In genomic region chr6:18446917-18447316, GRCm38 (mm10) we compare ENCODE assay signal across 13 mouse cellular contexts.
A peak's percentile ranks its signal among the peaks of the same experiment; 100 is the strongest.
DNase-seq lines count a peak whose midpoint lies in the region; ATAC-seq and TF ChIP-seq lines count a peak whose summit lies in the region.
"Had no signal": no experiment of that assay in that cellular context is flagged by ENCODE, and none has a peak within 500 bp of the region (broad histone marks: within the 10 kb centered on the region; RNA-seq: fewer than 3 reads in every experiment).

No protein-coding gene starts in this region.

- peaks cover 12% of the 10 kb centered on the region for H3K4me1 ChIP-seq in forebrain, embryonic 12.5 days
- peaks cover 7% of the 10 kb centered on the region for H3K4me1 ChIP-seq in forebrain, postnatal 0 days (ENCODE audit: insufficient read depth)
- peaks cover 14% of the 10 kb centered on the region for H3K4me1 ChIP-seq in limb, embryonic 10.5 days
- peaks cover 13% of the 10 kb centered on the region for H3K4me1 ChIP-seq in neural tube, embryonic 12.5 days

- H3K27me3 ChIP-seq in forebrain, embryonic 12.5 days, result no peaks in the 10 kb centered on the region
- no peaks in the 10 kb centered on the region for H3K27me3 ChIP-seq in forebrain, postnatal 0 days (ENCODE audit: insufficient read depth, low read length)
- H3K27me3 ChIP-seq in limb, embryonic 10.5 days (ENCODE audit: low read depth, poor library complexity, severe bottlenecking), result no peaks in the 10 kb centered on the region
- H3K27me3 ChIP-seq in neural tube, embryonic 12.5 days (replicated peaks), result no peaks in the 10 kb centered on the region

- H3K36me3 ChIP-seq in forebrain, embryonic 12.5 days (replicated peaks), result no peaks in the 10 kb centered on the region
- no peaks in the 10 kb centered on the region for H3K36me3 ChIP-seq in forebrain, postnatal 0 days (ENCODE audit: insufficient read depth)
- H3K36me3 ChIP-seq in limb, embryonic 10.5 days, result no peaks in the 10 kb centered on the region
- H3K36me3 ChIP-seq in neural tube, embryonic 12.5 days, result no peaks in the 10 kb centered on the region
- H3K36me3 ChIP-seq: G1E had no signal

- ATAC-seq in forebrain, embryonic 12.5 days (ENCODE audit: low FRiP score), result peak; percentile 52; the same call in 1 of the 2 replicates
- peak; percentile 35 for ATAC-seq in forebrain, postnatal 0 days
- ATAC-seq in neural tube, embryonic 12.5 days (ENCODE audit: low FRiP score, low read depth), result peak; percentile 35; the same call in 1 of the 2 replicates
- ATAC-seq: liver, postnatal 0 days had no signal

- peak overlapping the region; percentile 66; the same call in 1 of the 2 replicates for H3K27ac ChIP-seq in forebrain, embryonic 12.5 days
- H3K27ac ChIP-seq in forebrain, postnatal 0 days (ENCODE audit: low read depth, low read length), result peak overlapping the region; percentile 79
- H3K27ac ChIP-seq in limb, embryonic 10.5 days, result 0 out of 2 replicates have a peak overlapping the region, but pooled peaks have one; percentile 46
- no peak overlapping the region for H3K27ac ChIP-seq in neural tube, embryonic 12.5 days

- WGBS in forebrain, embryonic 12.5 days, result 26% methylated on average over 7 of the region's 7 CpGs
- WGBS in forebrain, postnatal 0 days, result 18% methylated on average over 7 of the region's 7 CpGs
- 78% methylated on average over 7 of the region's 7 CpGs for WGBS in limb, embryonic 10.5 days
- WGBS in neural tube, embryonic 12.5 days, result 30% methylated on average over 7 of the region's 7 CpGs

- TF ChIP-seq CTCF in forebrain, postnatal 0 days (IDR thresholded peaks at IDR 0.05; ENCODE audit: low read depth), result no peak

- no peaks in the 10 kb centered on the region for H3K9me3 ChIP-seq in forebrain, embryonic 12.5 days
- H3K9me3 ChIP-seq in forebrain, postnatal 0 days (ENCODE audit: low read length), result no peaks in the 10 kb centered on the region
- H3K9me3 ChIP-seq in limb, embryonic 10.5 days (replicated peaks), result no peaks in the 10 kb centered on the region
- no peaks in the 10 kb centered on the region for H3K9me3 ChIP-seq in neural tube, embryonic 12.5 days
- H3K9me3 ChIP-seq: G1E had no signal

- H3K9ac ChIP-seq in forebrain, embryonic 12.5 days, result no peak overlapping the region
- no peak overlapping the region for H3K9ac ChIP-seq in forebrain, postnatal 0 days
- no peak overlapping the region for H3K9ac ChIP-seq in neural tube, embryonic 12.5 days
- H3K9ac ChIP-seq: liver, postnatal 0 days had no signal

- DNase-seq in forebrain, postnatal 0 days, result peak; percentile 50
- DNase-seq in limb, embryonic 10.5 days (ENCODE audit: low spot score), result no peak
- no peak for DNase-seq in gastrocnemius, adult 8-10 months (ENCODE audit: low spot score in 2 of 2)
- no peak for DNase-seq in spleen, adult 18-20 months
- DNase-seq in cerebellum, adult 8-10 months, result no peak
- DNase-seq: adrenal gland, adult 8-10 months; cerebellum, adult 9-11 months; kidney, adult 8-10 months; liver, postnatal 0 days; right cerebral cortex, postnatal 14 days had no signal

- H3K4me3 ChIP-seq in forebrain, embryonic 12.5 days (replicated peaks), result no peak overlapping the region
- no peak overlapping the region for H3K4me3 ChIP-seq in forebrain, postnatal 0 days (ENCODE audit: low read depth, low read length)
- no peak overlapping the region for H3K4me3 ChIP-seq in limb, embryonic 10.5 days
- no peak overlapping the region for H3K4me3 ChIP-seq in neural tube, embryonic 12.5 days

- no peak overlapping the region for H3K4me2 ChIP-seq in forebrain, embryonic 12.5 days
- no peak overlapping the region for H3K4me2 ChIP-seq in forebrain, postnatal 0 days (ENCODE audit: low read depth)
- H3K4me2 ChIP-seq in neural tube, embryonic 12.5 days (replicated peaks), result no peak overlapping the region
